Mouse (Mus musculus) hindbrain, embryonic 16.5 days (tissue): ENCODE measurements at regions not wholly inside any gene's neighbourhood (a gene's known extent, or its start where the extent isn't known, plus 50 kb on each side); places are given as distances from the start of the nearest gene placed in this dataset. TPM values are rescaled to one million over a fixed set of nuclear protein-coding genes. Genes with fewer than 3 reads are reported as not detected.
A peak's percentile ranks its signal among the peaks of the same experiment; 100 is the strongest.

Experiments used
- ATAC-seq: fragments of 200-750 bp; cut with Nextera tagmentation; 2 replicates; pipeline ENCODE4 v1.8.0; 2017; ENCODE audit warnings: moderate TSS enrichment, moderate library complexity
- H3K27ac ChIP-seq: fragments of 300-500 bp; sonication (generic); 2 replicates; pipeline ENCODE4 v1.5.1; 2014; ENCODE audit warnings: low read depth, mild to moderate bottlenecking, control low read depth, low read length, moderate library complexity
- H3K27me3 ChIP-seq: fragments of 300-500 bp; sonication (generic); replicated peaks from 2 replicates; pipeline ENCODE4 v1.6.1; 2014; ENCODE audit warnings: low read length; ENCODE audit not compliant: control insufficient read depth, insufficient read depth
- H3K36me3 ChIP-seq: fragments of 300-500 bp; sonication (generic); 2 replicates; pipeline ENCODE4 v1.6.1; 2014; ENCODE audit warnings: mild to moderate bottlenecking, low read length, moderate library complexity, mixed read lengths; ENCODE audit not compliant: control insufficient read depth, insufficient read depth
- H3K4me1 ChIP-seq: fragments of 300-500 bp; sonication (generic); 2 replicates; pipeline ENCODE4 v1.6.1; 2014; ENCODE audit warnings: low read depth, low read length; ENCODE audit not compliant: control insufficient read depth, insufficient read depth
- H3K4me2 ChIP-seq: fragments of 300-500 bp; sonication (generic); 2 replicates; pipeline ENCODE4 v1.6.1; 2014; ENCODE audit warnings: mild to moderate bottlenecking, low read length, control low read depth, moderate library complexity
- H3K4me3 ChIP-seq: fragments of 300-500 bp; sonication (generic); 2 replicates; pipeline ENCODE4 v1.5.1; 2014; ENCODE audit warnings: mild to moderate bottlenecking, low read length, control low read depth, moderate library complexity
- H3K9ac ChIP-seq: fragments of 300-500 bp; sonication (generic); 2 replicates; pipeline ENCODE4 v1.6.1; 2014; ENCODE audit warnings: low read depth, mild to moderate bottlenecking, control low read depth, low read length, moderate library complexity
- H3K9me3 ChIP-seq: fragments of 300-500 bp; sonication (generic); 2 replicates; pipeline ENCODE4 v1.6.1; 2014; ENCODE audit warnings: mild to moderate bottlenecking, low read length, moderate library complexity; ENCODE audit not compliant: control insufficient read depth
- WGBS: fragments of 180-500 bp; shearing (Covaris S2); extraction: QIAGEN DNeasy Blood & Tissue Kit; methylation state at CpG from one replicate; pipeline ENCODE4 v1.1.7; 2014; 5-methylcytosine and 5-hydroxymethylcytosine counted together
- microRNA counts: library from miRNA; unstranded; fragments of <30 nt; microRNA quantifications from one replicate; lab custom pipeline; 2016
- microRNA-seq: library from miRNA; unstranded; fragments of <30 nt; microRNA quantifications from one replicate; pipeline ENCODE4, GENCODE M21; 2017

- Histone ChIP-seq H3K4me3 (no peak overlapping the region), H3K4me2 (no peak overlapping the region)
Observed at GRCm38 (mm10) chr14:78172956-78173355, 84.1 kb upstream of the Fam216b start.

GRCm38 (mm10) chr14:78160819-78161218, 72.0 kb upstream of the Fam216b start:
- Histone ChIP-seq H3K36me3 (no peaks in the 10 kb centered on the region), H3K4me2 (no peak overlapping the region), H3K4me3 (no peak overlapping the region), H3K27me3 (no peaks in the 10 kb centered on the region), H3K9ac (no peak overlapping the region), H3K27ac (no peak overlapping the region), H3K9me3 (no peaks in the 10 kb centered on the region), H3K4me1 (no peaks in the 10 kb centered on the region)
- ATAC-seq: no peak
- WGBS: 96% methylated on average over 3 of the region's 3 CpGs

More at GRCm38 (mm10) chr14:78172956-78173355, 84.1 kb upstream of the Fam216b start:
- WGBS: 69% methylated on average over 1 of the region's 1 CpGs
- H3K27me3 ChIP-seq: no peaks in the 10 kb centered on the region
- H3K27ac ChIP-seq: no peak overlapping the region
- no peaks in the 10 kb centered on the region for H3K36me3 ChIP-seq
- no peaks in the 10 kb centered on the region for H3K9me3 ChIP-seq
- ATAC-seq: no peak
- no peaks in the 10 kb centered on the region for H3K4me1 ChIP-seq
- H3K9ac ChIP-seq: no peak overlapping the region

GRCm38 (mm10) chr14:78159567-78159966, 70.8 kb upstream of the Fam216b start:
- Histone ChIP-seq H3K4me1 (no peaks in the 10 kb centered on the region), H3K27me3 (no peaks in the 10 kb centered on the region), H3K4me2 (no peak overlapping the region), H3K27ac (no peak overlapping the region), H3K4me3 (no peak overlapping the region), H3K36me3 (no peaks in the 10 kb centered on the region), H3K9me3 (no peaks in the 10 kb centered on the region), H3K9ac (no peak overlapping the region)
- ATAC-seq: no peak
- WGBS: 73% methylated on average over 7 of the region's 7 CpGs

GRCm38 (mm10) chr14:78157660-78158059, 68.9 kb upstream of the Fam216b start:
- H3K36me3 ChIP-seq: no peaks in the 10 kb centered on the region
- no peaks in the 10 kb centered on the region for H3K27me3 ChIP-seq
- no peaks in the 10 kb centered on the region for H3K9me3 ChIP-seq
- ATAC-seq: no peak
- no peak overlapping the region for H3K27ac ChIP-seq
- H3K9ac ChIP-seq: no peak overlapping the region
- no peak overlapping the region for H3K4me3 ChIP-seq
- WGBS: 89% methylated on average over 2 of the region's 2 CpGs
- no peaks in the 10 kb centered on the region for H3K4me1 ChIP-seq
- no peak overlapping the region for H3K4me2 ChIP-seq

- Histone ChIP-seq H3K27ac (no peak overlapping the region), H3K4me1 (no peaks in the 10 kb centered on the region), H3K9me3 (no peaks in the 10 kb centered on the region), H3K4me3 (no peak overlapping the region), H3K9ac (no peak overlapping the region), H3K27me3 (no peaks in the 10 kb centered on the region), H3K36me3 (no peaks in the 10 kb centered on the region), H3K4me2 (no peak overlapping the region)
- ATAC-seq: no peak
- WGBS: 94% methylated on average over 1 of the region's 1 CpGs
Observed at GRCm38 (mm10) chr14:78148851-78149250, 60.0 kb upstream of the Fam216b start.

GRCm38 (mm10) chr14:78143751-78144150, 54.9 kb upstream of the Fam216b start:
- Histone ChIP-seq H3K9me3 (no peaks in the 10 kb centered on the region), H3K27ac (no peak overlapping the region), H3K4me1 (no peaks in the 10 kb centered on the region), H3K27me3 (no peaks in the 10 kb centered on the region), H3K4me3 (no peak overlapping the region), H3K36me3 (no peaks in the 10 kb centered on the region), H3K9ac (no peak overlapping the region), H3K4me2 (no peak overlapping the region)
- ATAC-seq: no peak
- 14% methylated on average over 4 of the region's 4 CpGs for WGBS

MicroRNAs encoded in the stretch of these regions (microRNA counts, 519-probe panel; counts per million panel counts)
- microRNA mmu-miR-1971 (lab: Ali Mortazavi, UCI): 285 counts per million, percentile 1 among the panel's probes with 10 or more counts

Small RNA genes in the stretch of these regions (microRNA-seq; reads per million reads assigned to microRNA genes)
- not detected for gene Mir1971
